Mouse (Mus musculus) urinary bladder, postnatal 36 days (tissue): Measurements from ENCODE around the gene Atp6v1g1.

Experiments
- DNase-seq, 2 experiments: peaks; one replicate each; pipeline ENCODE4 v3.0.0; 2022; ENCODE audit warnings: low spot score in 2 of 2, mixed read lengths in 1 of 2

The Atp6v1g1 gene

GRCm38 (mm10) chr4:63544494-63545230 lies at the start of gene Atp6v1g1:
Gene Atp6v1g1 (plus strand): TSS chr4:63544772.
- DNase-seq = peak; percentile 92 to 95

- peak; percentile 16 to 43 for DNase-seq
These were observed 49.3 kb upstream of the Atp6v1g1 start for GRCm38 (mm10) chr4:63494967-63495914.

- peak; percentile 46 to 71 for DNase-seq
These were observed 48.7 kb upstream of the Atp6v1g1 start, which contains the start of gene Whrn for GRCm38 (mm10) chr4:63495915-63496278. Gene Whrn (minus strand): TSS chr4:63495991.

- no peak for DNase-seq
These were observed 48.3 kb upstream of the Atp6v1g1 start for GRCm38 (mm10) chr4:63496312-63496711.

- no peak for DNase-seq
These were observed 46.2 kb upstream of the Atp6v1g1 start for GRCm38 (mm10) chr4:63498346-63498745.

GRCm38 (mm10) chr4:63501050-63501449 lies 43.5 kb upstream of the Atp6v1g1 start:
- DNase-seq = no peak

GRCm38 (mm10) chr4:63503949-63504348 lies 40.6 kb upstream of the Atp6v1g1 start:
- DNase-seq = no peak

GRCm38 (mm10) chr4:63507478-63507877 lies 37.1 kb upstream of the Atp6v1g1 start:
- no peak for DNase-seq

- DNase-seq = peak; percentile 59 to 74
These were observed 36.3 kb upstream of the Atp6v1g1 start for GRCm38 (mm10) chr4:63508232-63508631.

- DNase-seq = no peak
These were observed 31.7 kb upstream of the Atp6v1g1 start for GRCm38 (mm10) chr4:63512921-63513320.

- no peak for DNase-seq
These were observed 30.1 kb upstream of the Atp6v1g1 start for GRCm38 (mm10) chr4:63514454-63514984.

- no peak for DNase-seq
These were observed 29.6 kb upstream of the Atp6v1g1 start for GRCm38 (mm10) chr4:63515021-63515420.

GRCm38 (mm10) chr4:63521813-63522419 lies 22.7 kb upstream of the Atp6v1g1 start:
- no peak for DNase-seq

- DNase-seq = no peak
These were observed 19.1 kb upstream of the Atp6v1g1 start for GRCm38 (mm10) chr4:63525514-63525913.

GRCm38 (mm10) chr4:63528946-63529345 lies 15.6 kb upstream of the Atp6v1g1 start:
- DNase-seq = no peak

- no peak for DNase-seq
These were observed 14.2 kb upstream of the Atp6v1g1 start for GRCm38 (mm10) chr4:63530409-63530808.

- DNase-seq = no peak
These were observed 7.0 kb upstream of the Atp6v1g1 start for GRCm38 (mm10) chr4:63537602-63538001.

GRCm38 (mm10) chr4:63542209-63542608 lies 2.4 kb upstream of the Atp6v1g1 start:
- no peak for DNase-seq

- DNase-seq = peak in 1 of 2 experiments; percentile 8
These were observed 652 bp upstream of the Atp6v1g1 start for GRCm38 (mm10) chr4:63543746-63544493.

- no peak for DNase-seq
These were observed 823 bp downstream of the Atp6v1g1 start for GRCm38 (mm10) chr4:63545231-63545958.
